Mouse (Mus musculus) urinary bladder, postnatal 10 days (tissue): Measurements from ENCODE around the gene Syncrip.
"Not testable (repeated sequence)": the region's sequence is repeated elsewhere in the genome, so short reads cannot be mapped to it uniquely, and the experiment has no call there.

Source experiments
- DNase-seq: peaks from one replicate; pipeline ENCODE4 v3.0.0; 2022; ENCODE audit warnings: low spot score

Gene Syncrip

GRCm38 (mm10) chr9:88482829-88483396 lies 539 bp upstream of the Syncrip start:
- peak; percentile 48 for DNase-seq

GRCm38 (mm10) chr9:88481791-88482160 lies 598 bp downstream of the Syncrip start:
- no peak for DNase-seq

- DNase-seq: no peak
Measured at GRCm38 (mm10) chr9:88481061-88481790, 1.1 kb downstream of the Syncrip start.

- no peak for DNase-seq
Measured at GRCm38 (mm10) chr9:88480120-88480519, 2.3 kb downstream of the Syncrip start.

GRCm38 (mm10) chr9:88476138-88476537 lies 6.2 kb downstream of the Syncrip start:
- DNase-seq: no peak

GRCm38 (mm10) chr9:88461017-88461416 lies 21.4 kb downstream of the Syncrip start:
- DNase-seq: not testable (repeated sequence)

- no peak for DNase-seq
Measured at GRCm38 (mm10) chr9:88439991-88440390, 42.4 kb downstream of the Syncrip start.

GRCm38 (mm10) chr9:88439238-88439600 lies 43.2 kb downstream of the Syncrip start:
- no peak for DNase-seq

GRCm38 (mm10) chr9:88438555-88439237 lies 43.7 kb downstream of the Syncrip start, which contains the start of gene Snx14:
Gene Snx14 (minus strand): TSS chr9:88438958.
- DNase-seq: peak; percentile 85

GRCm38 (mm10) chr9:88438237-88438554 lies 44.2 kb downstream of the Syncrip start:
- DNase-seq: no peak

GRCm38 (mm10) chr9:88437342-88438236 lies 44.8 kb downstream of the Syncrip start:
- DNase-seq: no peak

GRCm38 (mm10) chr9:88424356-88424755 lies 58.0 kb downstream of the Syncrip start:
- no peak for DNase-seq

GRCm38 (mm10) chr9:88422428-88422827 lies 59.9 kb downstream of the Syncrip start:
- no peak for DNase-seq

GRCm38 (mm10) chr9:88416752-88417151 lies 65.6 kb downstream of the Syncrip start:
- DNase-seq: no peak

GRCm38 (mm10) chr9:88409978-88410377 lies 72.4 kb downstream of the Syncrip start:
- DNase-seq: no peak

GRCm38 (mm10) chr9:88404515-88404914 lies 77.9 kb downstream of the Syncrip start:
- DNase-seq: no peak

- DNase-seq: no peak
Measured at GRCm38 (mm10) chr9:88404088-88404487, 78.3 kb downstream of the Syncrip start.

- no peak for DNase-seq
Measured at GRCm38 (mm10) chr9:88398461-88398860, 83.9 kb downstream of the Syncrip start.
